Mouse (Mus musculus) gastrocnemius, adult 8-10 months (tissue): ENCODE measurements around the gene Mblac1. TPM values are rescaled to one million over a fixed set of nuclear protein-coding genes. Genes with fewer than 3 reads are reported as not detected.
"Not testable (repeated sequence)": the region's sequence is repeated elsewhere in the genome, so short reads cannot be mapped to it uniquely, and the experiment has no call there.

Source experiments
- DNase-seq, 2 experiments: peaks; one replicate each; pipeline ENCODE4 v3.0.0; 2022; ENCODE audit warnings: low spot score in 2 of 2
- microRNA-seq: library from miRNA; unstranded; fragments of <30 nt; microRNA quantifications from one replicate; pipeline ENCODE4 v1.2.0, GENCODE M21; 2022
- total RNA-seq, 4 experiments: library from RNA; stranded (reverse); gene quantifications; 2 replicates each; pipeline ENCODE4 v1.2.4; 2022

Gene Mblac1
- total RNA-seq, 4 experiments from 2014 or later: 1.5 to 2.3 (median 1.8) TPM

GRCm38 (mm10) chr5:138207873-138208272 is 13.8 kb downstream of the Mblac1 start:
- no peak for DNase-seq

GRCm38 (mm10) chr5:138216632-138217031 is 22.5 kb downstream of the Mblac1 start:
- DNase-seq: not testable (repeated sequence)

- no peak for DNase-seq
Observed at GRCm38 (mm10) chr5:138219864-138220263, 25.8 kb downstream of the Mblac1 start.

- DNase-seq: peak; percentile 49 to 50
Observed at GRCm38 (mm10) chr5:138222111-138222510, 28.0 kb downstream of the Mblac1 start.

- no peak for DNase-seq
Observed at GRCm38 (mm10) chr5:138223287-138223686, 29.2 kb downstream of the Mblac1 start.

- DNase-seq: no peak
Observed at GRCm38 (mm10) chr5:138225700-138226099, 31.6 kb downstream of the Mblac1 start, which contains the start of gene Nxpe5. Gene Nxpe5 (plus strand): TSS chr5:138225898.

- DNase-seq: no peak
Observed at GRCm38 (mm10) chr5:138226491-138226890, 32.4 kb downstream of the Mblac1 start.

GRCm38 (mm10) chr5:138227367-138227766 is 33.3 kb downstream of the Mblac1 start:
- no peak for DNase-seq

GRCm38 (mm10) chr5:138228026-138228425 is 33.9 kb downstream of the Mblac1 start:
- DNase-seq: no peak

GRCm38 (mm10) chr5:138229511-138229910 is 35.4 kb downstream of the Mblac1 start:
- DNase-seq: no peak

GRCm38 (mm10) chr5:138233778-138234177 is 39.7 kb downstream of the Mblac1 start:
- DNase-seq: no peak

- no peak for DNase-seq
Observed at GRCm38 (mm10) chr5:138234224-138234623, 40.1 kb downstream of the Mblac1 start.

- DNase-seq: no peak
Observed at GRCm38 (mm10) chr5:138241511-138241910, 47.4 kb downstream of the Mblac1 start.

Small RNA genes lying within 50 kb of the gene (microRNA-seq; reads per million reads assigned to microRNA genes)
- gene Mir106b (446 reads per million, percentile 72 among the genes with 10 or more reads in this experiment), gene Mir25 (218 reads per million, percentile 63 among the genes with 10 or more reads in this experiment), gene Mir93 (2,237 reads per million, percentile 86 among the genes with 10 or more reads in this experiment)

Other genes with a start within 250 kb of the Mblac1 start
- under 1 TPM; 0.17 to 0.51 (median 0.36) TPM for gene Gjc3, start 231.2 kb upstream of the Mblac1 start, total RNA-seq
- gene Azgp1, start 212.8 kb upstream of the Mblac1 start, total RNA-seq: under 1 TPM in 1 of 4 experiments, not detected in 3; 0.43 TPM
- not detected for gene Smok3a, start 173.1 kb upstream of the Mblac1 start, total RNA-seq
- not detected for gene Smok3b, start 172.9 kb upstream of the Mblac1 start, total RNA-seq
- gene Smok3c, start 141.1 kb upstream of the Mblac1 start, total RNA-seq: not detected
- 10 to 100 TPM in 3 of 4 experiments, 1 to 10 TPM in 1; 9.6 to 11.6 (median 10.6) TPM for gene Zkscan1, start 109.2 kb upstream of the Mblac1 start, total RNA-seq
- 10 to 100 TPM; 14.3 to 17.0 (median 15.2) TPM for gene Zscan21, start 77.4 kb upstream of the Mblac1 start, total RNA-seq
- gene Zfp113, start 38.6 kb upstream of the Mblac1 start, total RNA-seq: 1 to 10 TPM; 4.8 to 6.6 (median 5.3) TPM
- gene Cops6, start 33.2 kb upstream of the Mblac1 start, total RNA-seq: 100 to 1,000 TPM; 107 to 117 (median 110) TPM
- 10 to 100 TPM in 1 of 4 experiments, 1 to 10 TPM in 3; 7.2 to 10.6 (median 7.5) TPM for gene Ap4m1, start 22.3 kb upstream of the Mblac1 start, total RNA-seq
- 1 to 10 TPM; 6.1 to 8.2 (median 6.8) TPM for gene Mcm7, start 21.9 kb upstream of the Mblac1 start, total RNA-seq
- gene Taf6, start 6.9 kb upstream of the Mblac1 start, total RNA-seq: 10 to 100 TPM; 33.9 to 42.1 (median 36.6) TPM
- 1 to 10 TPM; 1.9 to 3.6 (median 2.2) TPM for gene Cnpy4, start 6.8 kb upstream of the Mblac1 start, total RNA-seq
- under 1 TPM; 0.12 to 0.38 (median 0.19) TPM for gene Nxpe5, start 31.6 kb downstream of the Mblac1 start, total RNA-seq
- 10 to 100 TPM; 51.1 to 57.2 (median 53.1) TPM for gene Lamtor4, start 61.2 kb downstream of the Mblac1 start, total RNA-seq
- gene BC037034, start 69.7 kb downstream of the Mblac1 start, total RNA-seq: 1 to 10 TPM; 1.4 to 3.0 (median 2.3) TPM
- gene Gal3st4, start 78.5 kb downstream of the Mblac1 start, total RNA-seq: under 1 TPM in 1 of 4 experiments, not detected in 3; 0.16 TPM
- gene Gm43720, start 85.6 kb downstream of the Mblac1 start, total RNA-seq: not detected
- gene Gpc2, start 85.7 kb downstream of the Mblac1 start, total RNA-seq: under 1 TPM in 2 of 4 experiments, not detected in 2; 0.10 to 0.22 TPM
- gene Stag3, start 85.9 kb downstream of the Mblac1 start, total RNA-seq: not detected
- not detected for gene Pvrig, start 147.6 kb downstream of the Mblac1 start, total RNA-seq
- gene Zfp157, start 247.2 kb downstream of the Mblac1 start, total RNA-seq: 1 to 10 TPM; 2.0 to 2.5 (median 2.3) TPM